Mouse (Mus musculus): ENCODE results near the gene Tnnt2.

DNA sequence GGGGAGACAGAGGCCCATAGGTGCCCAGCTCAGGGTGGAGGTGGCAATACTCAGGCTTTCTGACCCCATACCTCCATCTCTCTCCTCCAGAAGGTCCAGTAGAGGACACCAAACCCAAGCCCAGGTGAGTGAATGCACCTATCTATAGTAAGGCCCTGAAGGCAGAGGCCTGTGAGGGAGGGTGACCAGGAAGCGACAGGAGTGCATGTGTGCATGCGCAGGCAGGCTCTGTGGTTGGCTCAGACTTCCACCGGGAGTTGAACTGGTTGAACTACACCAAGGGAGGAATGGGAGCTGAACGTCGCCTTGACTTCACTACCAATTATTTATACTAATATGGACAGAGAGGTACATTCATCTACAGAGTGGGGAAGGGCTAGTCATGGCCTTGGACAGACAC lies 10.5 kb downstream of the Tnnt2 start:
- TF ChIP-seq CTCF (IDR thresholded peaks at IDR 0.05; ENCODE audit: low read depth, low read length) (no peak), POLR2A (IDR thresholded peaks at IDR 0.05; ENCODE audit: borderline replicate concordance, low read depth, low read length) (no peak)
